Mouse (Mus musculus) thymus, postnatal 14 days (tissue): ENCODE results near the gene Cadm1.

Experiments
- DNase-seq: peaks from one replicate; pipeline ENCODE4 v3.0.0; 2021

Gene Cadm1

DNA sequence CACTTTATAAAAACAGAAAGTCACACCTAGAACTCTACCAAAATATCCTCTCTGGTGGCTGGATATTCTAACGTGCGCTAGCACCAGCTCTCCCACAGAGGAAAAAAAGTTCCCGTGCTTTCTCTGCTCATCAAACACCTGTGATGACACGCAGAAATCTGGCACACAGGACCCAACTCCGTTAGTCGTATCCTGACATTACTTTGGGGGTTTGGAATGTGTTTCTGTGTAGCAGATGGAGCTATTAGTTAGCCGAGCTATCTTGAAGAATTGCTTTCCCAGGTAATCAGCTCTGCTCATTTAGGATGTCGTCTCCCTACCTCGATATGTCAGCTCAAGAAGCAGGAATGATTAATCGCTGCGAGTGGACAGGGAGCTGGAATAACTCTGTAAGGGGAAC lies 80.3 kb downstream of the Cadm1 start:
- DNase-seq, result no peak

DNA sequence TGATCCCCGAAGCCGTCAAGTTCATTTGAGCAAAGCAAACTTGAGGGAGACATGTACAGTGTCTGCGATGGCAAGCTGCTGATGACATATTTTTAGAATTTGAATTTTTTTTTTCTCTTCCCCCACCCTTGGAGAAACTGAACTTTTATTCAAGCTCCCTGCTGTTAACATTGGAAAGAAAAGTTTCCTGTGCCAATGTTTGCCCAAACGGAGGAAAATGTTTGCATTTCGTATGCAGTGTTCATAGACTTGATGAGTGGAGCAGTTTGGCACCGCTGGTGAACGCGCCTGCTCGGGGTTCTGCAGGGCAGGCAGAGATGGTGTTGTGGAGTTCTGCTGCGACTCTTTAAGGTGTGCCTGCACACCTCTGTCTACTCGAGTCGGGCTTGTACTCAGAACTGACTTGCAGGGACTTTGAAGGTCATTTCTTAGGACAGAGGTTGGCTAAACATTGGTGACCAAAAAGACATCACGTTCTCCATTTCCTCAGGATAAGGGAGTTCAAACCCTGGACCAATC lies 83.0 kb downstream of the Cadm1 start:
- DNase-seq, result no peak

GRCm38 (mm10) chr9:47615049-47615448 lies 85.1 kb downstream of the Cadm1 start:
- no peak for DNase-seq

GRCm38 (mm10) chr9:47616391-47616790 lies 86.4 kb downstream of the Cadm1 start:
- no peak for DNase-seq

GRCm38 (mm10) chr9:47619501-47620029 lies 89.6 kb downstream of the Cadm1 start:
- DNase-seq, result no peak

- no peak for DNase-seq
Measured at GRCm38 (mm10) chr9:47623447-47624445, 93.8 kb downstream of the Cadm1 start.

GRCm38 (mm10) chr9:47624565-47625520 lies 94.9 kb downstream of the Cadm1 start:
- no peak for DNase-seq

DNA sequence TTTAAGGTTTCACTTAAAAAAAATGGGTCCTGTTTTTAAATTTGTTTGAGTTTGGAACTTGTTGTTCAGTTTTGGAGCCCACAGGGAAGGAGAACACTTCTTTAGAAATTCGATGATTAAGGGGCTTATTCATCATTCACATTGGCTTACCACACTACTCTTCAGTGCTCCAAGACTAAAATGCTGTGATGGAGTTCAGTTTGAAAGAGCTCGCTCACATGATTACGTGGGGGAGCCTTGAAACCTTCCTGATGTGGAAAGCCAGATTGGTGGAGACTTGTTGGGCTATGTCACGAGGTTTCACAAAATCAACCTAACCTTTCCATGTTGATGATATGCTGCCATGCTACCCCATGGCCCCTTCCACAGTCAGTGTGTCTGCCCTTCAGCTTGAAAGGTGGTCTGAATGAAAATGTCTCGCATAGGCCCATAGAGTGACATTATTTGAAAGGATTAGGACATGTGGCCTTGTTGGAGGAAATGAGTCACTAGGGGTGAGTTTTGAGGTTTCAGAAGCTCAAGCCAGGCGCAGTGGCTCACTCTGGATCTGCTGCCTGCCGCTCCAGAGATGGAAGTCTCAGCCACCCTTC lies 95.7 kb downstream of the Cadm1 start:
- no peak for DNase-seq

DNA sequence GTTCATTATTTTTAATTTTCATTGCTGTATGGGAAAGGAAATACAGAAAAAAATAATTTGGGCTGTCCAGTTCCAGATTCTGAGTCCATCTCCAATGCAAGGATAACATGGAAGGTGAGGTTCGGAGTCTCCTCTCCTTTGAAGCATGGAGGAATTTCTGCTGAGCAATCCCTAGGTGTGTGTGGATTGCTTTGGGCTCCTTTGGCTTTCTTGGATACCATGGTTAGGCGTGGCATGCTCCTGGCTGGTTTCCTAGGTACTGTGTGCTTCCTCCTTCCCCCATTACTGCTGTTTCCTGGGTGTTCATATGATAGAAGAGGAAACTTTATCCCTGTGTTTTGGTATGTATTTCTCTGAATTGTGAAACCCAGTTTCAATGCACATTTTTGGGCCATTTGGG lies 98.0 kb downstream of the Cadm1 start:
- no peak for DNase-seq

DNA sequence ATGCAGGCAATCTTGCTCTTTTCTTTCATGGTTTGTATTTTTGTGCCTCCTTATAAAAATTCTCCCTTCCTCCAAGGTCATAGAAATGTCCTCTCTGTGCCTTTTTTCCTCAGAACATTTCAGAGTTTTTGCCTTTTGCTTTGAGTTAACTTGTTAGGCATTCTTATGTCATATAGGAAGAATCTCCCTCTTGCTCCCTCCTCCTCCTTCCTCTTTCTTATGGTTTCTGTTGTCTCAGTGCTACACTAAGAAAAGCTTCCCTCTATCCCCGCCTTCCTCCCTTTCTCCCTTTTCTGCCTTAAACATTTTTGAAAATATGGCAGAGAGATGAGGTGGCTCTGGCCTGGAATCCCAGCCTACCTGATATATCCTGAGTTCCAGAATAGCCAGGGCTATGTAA lies 98.6 kb downstream of the Cadm1 start:
- DNase-seq, result no peak

DNA sequence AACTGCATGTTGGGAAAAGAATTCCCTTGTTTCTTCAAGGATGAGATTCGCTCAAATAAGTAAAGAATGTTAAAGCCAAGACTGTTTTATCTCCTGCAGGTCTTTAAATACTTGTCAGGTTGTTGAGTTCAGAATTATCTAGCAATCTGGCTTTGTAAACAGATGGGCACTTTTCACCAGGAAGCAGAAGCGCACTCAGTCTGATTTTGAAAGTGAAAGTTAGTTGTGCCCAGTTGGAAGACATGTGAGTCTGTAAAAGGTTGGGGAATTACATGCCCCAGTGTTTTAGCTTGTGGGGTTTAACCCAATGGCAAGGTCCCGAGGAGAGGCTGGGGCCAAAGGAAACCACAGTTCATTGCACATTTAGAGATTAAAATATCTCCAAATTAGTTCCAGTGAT lies 104.7 kb downstream of the Cadm1 start:
- DNase-seq, result no peak

- DNase-seq, result no peak
Measured at GRCm38 (mm10) chr9:47642663-47643062, 112.7 kb downstream of the Cadm1 start.

DNA sequence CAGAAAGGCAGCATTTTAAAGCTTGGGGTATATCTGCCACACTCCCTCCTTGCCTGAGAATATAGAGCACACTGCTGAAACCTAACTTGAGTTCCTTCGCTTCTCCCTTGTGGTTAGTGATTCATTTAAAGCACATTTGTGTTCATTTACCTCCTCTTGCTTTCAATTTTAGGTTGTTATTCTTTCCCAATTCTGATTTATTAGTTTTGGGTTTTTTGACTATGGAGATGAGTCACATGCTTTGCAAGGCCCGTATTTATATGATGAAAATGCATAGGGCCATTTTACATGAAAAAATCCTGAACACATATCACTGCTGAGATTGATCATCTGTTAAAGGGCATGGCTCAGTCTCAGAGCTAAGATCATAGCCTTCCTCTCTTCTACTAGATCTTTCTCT lies 115.1 kb downstream of the Cadm1 start:
- no peak for DNase-seq

- DNase-seq, result no peak
Measured at GRCm38 (mm10) chr9:47651431-47651830, 121.5 kb downstream of the Cadm1 start.

DNA sequence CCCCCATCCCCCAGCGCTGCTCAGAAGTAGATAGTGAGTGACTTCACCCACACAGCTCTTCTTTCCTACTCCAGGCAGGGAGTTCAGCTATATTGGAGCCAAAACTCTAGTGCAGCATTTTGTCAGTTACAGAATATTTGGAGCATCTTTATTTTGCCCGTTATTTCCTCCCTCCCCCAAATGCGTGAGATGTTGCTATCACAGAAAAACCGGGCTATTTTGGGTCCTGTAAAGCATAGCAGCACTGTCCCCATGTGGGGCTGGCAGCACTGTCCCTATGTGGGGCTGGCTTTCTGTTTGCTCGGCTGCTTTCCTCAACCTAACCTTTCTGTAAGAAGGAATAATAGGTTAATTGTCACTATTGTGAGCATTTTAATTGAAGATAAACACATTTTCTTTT lies 122.2 kb downstream of the Cadm1 start:
- DNase-seq, result no peak

DNA sequence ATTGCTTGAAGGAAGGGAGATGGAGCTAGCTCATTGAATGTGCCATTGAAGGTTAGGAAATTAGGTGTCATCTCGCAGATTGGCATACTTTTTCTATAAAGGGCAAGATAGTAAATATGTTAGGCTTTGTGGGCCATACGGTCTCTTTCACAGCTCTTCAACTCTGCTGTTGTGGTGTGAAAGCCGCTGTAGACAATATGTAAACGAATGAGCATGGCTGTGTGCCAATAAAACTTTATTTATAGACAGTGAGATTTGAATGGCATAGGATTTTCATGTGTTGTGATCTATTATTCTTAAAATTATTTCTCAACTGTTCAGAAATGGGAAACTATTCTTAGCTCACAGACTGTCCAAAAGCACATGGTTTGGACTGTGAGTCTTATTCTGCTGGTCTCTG lies 123.0 kb downstream of the Cadm1 start:
- no peak for DNase-seq

DNA sequence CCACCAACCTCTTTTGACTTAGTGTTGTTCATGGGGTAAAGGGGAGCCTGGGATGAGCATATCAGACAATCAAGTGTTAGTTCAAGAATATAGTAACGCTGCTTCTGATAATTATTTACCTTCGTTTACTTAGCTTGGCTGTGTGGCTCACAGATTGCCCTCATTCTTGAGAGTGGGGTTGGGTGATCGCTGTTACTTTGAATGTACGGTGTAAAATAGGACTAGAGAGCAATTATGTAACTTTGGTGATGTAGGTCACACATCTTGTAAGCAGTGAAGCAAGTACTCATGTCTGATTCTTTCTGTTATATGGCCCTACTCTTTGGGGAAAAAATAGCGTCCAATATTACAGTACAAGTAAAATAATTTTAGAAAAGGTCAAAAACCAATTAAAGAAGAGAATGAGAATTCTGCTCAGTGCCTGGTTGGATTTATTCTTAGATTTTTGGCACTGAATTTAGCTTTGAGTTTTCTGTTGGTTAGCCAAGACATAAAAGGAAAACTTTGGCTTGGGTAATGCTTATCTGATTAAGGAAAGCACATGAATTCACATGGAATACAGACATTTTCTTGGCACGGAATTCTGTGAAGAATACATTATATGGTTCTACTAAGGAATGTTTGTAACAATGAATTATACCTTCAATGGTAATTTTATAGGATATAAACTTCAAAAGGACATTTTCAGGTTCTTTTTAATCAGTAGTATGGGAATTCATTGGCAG lies 129.6 kb downstream of the Cadm1 start:
- DNase-seq, result no peak

DNA sequence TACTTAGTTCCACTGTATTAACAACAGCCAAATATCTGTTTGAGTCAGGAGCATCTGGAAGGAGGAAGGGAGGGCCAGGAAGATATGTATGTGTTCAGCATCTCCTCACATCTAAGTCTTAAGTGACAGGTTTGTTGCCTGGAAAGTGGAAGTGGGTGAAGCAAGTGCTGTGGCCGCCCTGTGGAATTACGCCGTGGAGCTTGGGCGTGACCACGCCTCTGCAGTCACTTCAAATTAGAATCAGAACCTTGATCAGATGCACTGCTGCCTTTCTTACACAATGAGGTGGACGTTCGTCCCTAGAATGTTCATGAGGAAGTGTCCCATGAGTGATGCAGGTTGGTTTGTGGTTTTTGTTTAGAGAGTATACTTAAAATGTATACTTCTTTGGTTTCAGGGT lies 131.6 kb downstream of the Cadm1 start:
- no peak for DNase-seq

DNA sequence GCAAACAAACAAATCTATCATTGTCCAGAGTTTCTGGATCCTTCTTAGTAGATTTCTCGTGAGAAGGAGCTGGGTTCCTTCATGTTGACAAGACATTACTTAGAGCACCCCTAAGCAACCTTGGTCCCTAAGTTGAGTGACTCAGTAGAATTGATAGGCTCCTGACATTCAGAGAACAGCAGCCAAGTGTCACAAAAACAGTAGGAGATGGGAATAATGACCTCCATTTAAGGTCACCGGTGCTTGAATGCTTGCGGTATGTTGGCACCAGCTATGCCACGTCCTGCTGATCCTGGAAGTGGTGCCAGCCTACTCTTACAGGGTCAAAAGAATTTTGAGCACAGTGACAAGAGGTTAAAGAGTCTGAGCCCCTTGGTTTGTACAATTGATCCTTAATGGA lies 139.2 kb downstream of the Cadm1 start:
- no peak for DNase-seq

- DNase-seq, result no peak
Measured at GRCm38 (mm10) chr9:47671617-47672016, 141.6 kb downstream of the Cadm1 start.

GRCm38 (mm10) chr9:47674766-47675713 lies 145.1 kb downstream of the Cadm1 start:
- DNase-seq, result no peak
